Mouse (Mus musculus) limb, embryonic 12.5 days (tissue): ENCODE results near the gene Neu1. TPM values are rescaled to one million over a fixed set of nuclear protein-coding genes. Genes with fewer than 3 reads are reported as not detected.

Experiments
- ATAC-seq: fragments of 200-750 bp; cut with Nextera tagmentation; 2 replicates; pipeline ENCODE4 v1.8.0; 2017; ENCODE audit warnings: low read depth, moderate TSS enrichment; ENCODE audit not compliant: insufficient number of reproducible peaks, insufficient read depth, low FRiP score, low TSS enrichment
- H3K27ac ChIP-seq: fragments of 300-500 bp; sonication (generic); 2 replicates; pipeline ENCODE4 v1.5.1; 2016; ENCODE audit warnings: mild to moderate bottlenecking, moderate library complexity
- H3K27me3 ChIP-seq: fragments of 300-500 bp; sonication (generic); 2 replicates; pipeline ENCODE4 v1.6.1; 2016; ENCODE audit warnings: mild to moderate bottlenecking, moderate library complexity
- H3K36me3 ChIP-seq: fragments of 300-500 bp; sonication (generic); 2 replicates; pipeline ENCODE4 v1.6.1; 2016; ENCODE audit warnings: mild to moderate bottlenecking, moderate library complexity
- H3K4me1 ChIP-seq: fragments of 300-500 bp; sonication (generic); replicated peaks from 2 replicates; pipeline ENCODE4 v1.6.1; 2016
- H3K4me2 ChIP-seq: fragments of 300-500 bp; sonication (generic); 2 replicates; pipeline ENCODE4 v1.6.1; 2016; ENCODE audit warnings: mild to moderate bottlenecking, moderate library complexity
- H3K4me3 ChIP-seq: fragments of 300-500 bp; sonication (generic); replicated peaks from 2 replicates; pipeline ENCODE4 v1.5.1; 2016; ENCODE audit warnings: mild to moderate bottlenecking
- H3K9ac ChIP-seq: fragments of 300-500 bp; sonication (generic); replicated peaks from 2 replicates; pipeline ENCODE4 v1.6.1; 2016; ENCODE audit warnings: mild to moderate bottlenecking, moderate library complexity
- H3K9me3 ChIP-seq: fragments of 300-500 bp; sonication (generic); 2 replicates; pipeline ENCODE4 v1.6.1; 2016; ENCODE audit warnings: mild to moderate bottlenecking, moderate library complexity
- WGBS: fragments of 180-500 bp; shearing (Covaris S2); methylation state at CpG from one replicate; pipeline ENCODE4 v1.1.7; 2016; 5-methylcytosine and 5-hydroxymethylcytosine counted together
- polyA plus RNA-seq: library from polyadenylated mRNA; unstranded; fragments of >200 nt; fragmentation: Nextera tagmentation; extraction: Ambion mirVana; gene quantifications from 2 replicates; pipeline ENCODE4 v1.2.1, GENCODE M21; 2016

Gene Neu1
- polyA plus RNA-seq, 1 experiment from 2014 or later, result 18.9 TPM

DNA sequence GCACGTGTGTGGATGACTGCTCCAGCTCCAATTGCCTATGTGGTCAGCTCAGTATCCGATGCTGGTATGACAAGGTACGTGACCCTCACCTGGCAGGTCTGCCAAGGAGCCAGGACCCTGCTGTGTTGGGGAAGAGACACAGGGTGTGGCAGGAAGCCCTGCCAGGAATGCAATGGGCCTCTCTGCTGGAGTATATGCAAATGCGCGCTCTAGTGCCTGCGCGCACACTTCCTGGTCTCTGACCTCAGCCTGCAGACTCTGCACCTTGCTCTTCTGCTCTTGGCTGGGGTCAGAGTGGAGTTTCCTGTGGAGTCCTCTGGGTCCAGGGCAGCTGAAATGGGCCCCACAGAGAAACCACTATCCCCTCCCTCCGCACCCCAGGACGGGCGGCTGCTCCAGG is 20.1 kb upstream of the Neu1 start:
- H3K27ac ChIP-seq, result no peak overlapping the region
- no peak overlapping the region for H3K9ac ChIP-seq
- WGBS, result 86% methylated on average over 10 of the region's 10 CpGs
- no peaks in the 10 kb centered on the region for H3K27me3 ChIP-seq
- peaks cover 9% of the 10 kb centered on the region; the same call in 1 of the 2 replicates for H3K4me1 ChIP-seq
- no peak for ATAC-seq
- H3K9me3 ChIP-seq, result no peaks in the 10 kb centered on the region
- peaks cover 81% of the 10 kb centered on the region for H3K36me3 ChIP-seq
- no peak overlapping the region for H3K4me3 ChIP-seq
- H3K4me2 ChIP-seq, result no peak overlapping the region

- ATAC-seq, result peak; percentile 31; the same call in 1 of the 2 replicates
- no peak overlapping the region for H3K9ac ChIP-seq
- no peak overlapping the region for H3K4me2 ChIP-seq
- no peaks in the 10 kb centered on the region for H3K27me3 ChIP-seq
- no peaks in the 10 kb centered on the region for H3K9me3 ChIP-seq
- H3K4me3 ChIP-seq, result no peak overlapping the region
- no peak overlapping the region for H3K27ac ChIP-seq
- 49% methylated on average over 5 of the region's 5 CpGs for WGBS
- H3K4me1 ChIP-seq, result peaks cover 9% of the 10 kb centered on the region; the same call in 1 of the 2 replicates
- H3K36me3 ChIP-seq, result peaks cover 71% of the 10 kb centered on the region
Observed at GRCm38 (mm10) chr17:34911945-34912351, 19.1 kb upstream of the Neu1 start.

DNA sequence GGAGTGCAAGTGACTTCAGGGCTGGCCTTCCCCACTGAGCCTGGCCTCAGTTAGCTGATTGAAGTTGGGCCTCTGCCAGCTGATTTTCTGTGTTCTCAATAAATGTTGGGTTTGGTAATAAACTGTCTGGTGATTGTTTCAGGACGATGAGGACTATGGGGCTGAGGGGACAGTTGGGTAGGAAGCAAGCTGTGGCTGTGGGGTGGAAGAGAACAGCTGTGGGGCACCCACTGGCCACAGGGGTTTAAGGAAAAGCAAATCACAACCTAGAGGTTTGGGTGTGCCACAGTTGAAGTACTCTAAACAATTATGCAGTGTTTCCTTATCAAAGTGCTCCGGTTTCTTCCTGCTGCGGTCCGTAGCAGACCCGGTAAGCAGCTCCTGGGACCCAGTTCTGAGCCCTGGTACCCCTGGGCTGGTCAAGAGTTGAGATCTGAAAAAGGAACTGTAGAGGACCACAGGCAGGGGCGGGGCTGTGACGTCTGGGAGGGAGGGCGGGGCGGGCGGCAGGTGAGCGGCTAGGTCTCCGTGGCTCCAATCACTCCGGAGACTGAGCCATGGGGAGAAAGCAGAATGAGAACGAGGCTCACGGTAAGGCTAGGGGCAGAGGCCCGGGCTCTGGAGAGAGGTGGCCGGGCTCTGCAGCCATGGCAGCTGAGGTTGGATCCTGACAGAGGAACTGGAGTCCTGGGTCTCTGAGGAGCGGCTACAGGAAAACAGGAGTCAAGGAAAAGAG is 17.0 kb upstream of the Neu1 start, which contains the start of gene Slc44a4:
Gene Slc44a4, plus strand, starts transcription at position 537 of the 736 bp plus-strand sequence.
- Histone ChIP-seq H3K9ac (peak within 1 kb of the TSS; percentile 27; the same call in 1 of the 2 replicates), H3K9me3 (no peaks in the 10 kb centered on the region), H3K4me2 (0 out of 2 replicates have a peak within 1 kb of the TSS, but pooled peaks have one; percentile 17), H3K27me3 (no peaks in the 10 kb centered on the region), H3K36me3 (peaks cover 50% of the 10 kb centered on the region), H3K4me3 (no peak within 1 kb of the TSS), H3K4me1 (peaks cover 9% of the 10 kb centered on the region; the same call in 1 of the 2 replicates), H3K27ac (no peak within 1 kb of the TSS; the same call in 1 of the 2 replicates)
- no peak for ATAC-seq
- 37% methylated on average over 18 of the region's 18 CpGs for WGBS

DNA sequence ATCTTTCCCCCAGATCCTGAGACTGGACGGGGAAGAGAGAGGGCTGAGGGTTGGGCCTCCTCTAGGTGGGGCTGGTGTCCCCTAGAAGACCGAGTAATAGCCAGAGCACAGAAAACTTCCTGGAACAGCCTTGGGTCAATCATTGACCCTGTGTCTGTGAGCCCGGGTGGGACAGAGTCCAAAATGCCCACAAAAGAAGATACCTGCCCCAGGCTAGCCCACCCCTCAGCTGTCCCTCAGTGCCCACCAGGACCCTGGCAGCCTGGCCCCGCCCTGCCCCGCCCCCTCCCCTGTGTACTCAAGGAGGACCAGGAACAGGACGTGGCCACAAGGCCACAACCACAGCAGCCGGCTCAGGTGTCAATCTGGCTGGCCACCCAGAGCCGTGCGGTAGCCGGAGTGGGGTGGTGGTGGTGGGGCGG is 15.6 kb upstream of the Neu1 start:
- Histone ChIP-seq H3K4me3 (no peak overlapping the region), H3K9ac (no peak overlapping the region; the same call in 1 of the 2 replicates), H3K4me1 (peaks cover 9% of the 10 kb centered on the region; the same call in 1 of the 2 replicates), H3K27me3 (no peaks in the 10 kb centered on the region), H3K9me3 (no peaks in the 10 kb centered on the region), H3K27ac (peak overlapping the region; percentile 45; the same call in 1 of the 2 replicates), H3K4me2 (0 out of 2 replicates have a peak overlapping the region, but pooled peaks have one; percentile 17), H3K36me3 (peaks cover 37% of the 10 kb centered on the region)
- WGBS, result 14% methylated on average over 11 of the region's 11 CpGs
- 0 out of 2 replicates have a peak, but pooled peaks have one; percentile 11 for ATAC-seq

DNA sequence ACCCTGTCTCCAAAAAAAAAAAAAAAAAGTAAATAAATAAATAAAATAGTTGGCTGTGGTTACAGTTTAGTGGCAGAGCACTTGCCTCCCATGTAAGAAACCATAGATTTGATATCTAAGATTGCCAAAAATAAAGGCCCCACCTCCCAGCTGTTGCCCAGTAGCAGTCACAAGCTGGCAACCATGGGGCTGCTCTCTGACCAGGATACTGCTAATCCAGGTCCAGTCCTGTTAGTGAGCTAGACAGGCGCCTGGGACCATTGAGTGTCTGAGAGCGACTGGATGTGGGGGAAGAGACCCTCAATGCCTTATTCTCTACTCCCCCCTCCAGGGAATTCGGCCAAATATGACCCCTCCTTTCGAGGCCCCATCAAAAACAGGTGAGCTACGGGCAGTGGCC is 14.7 kb upstream of the Neu1 start:
- Histone ChIP-seq H3K4me2 (no peak overlapping the region), H3K27me3 (no peaks in the 10 kb centered on the region), H3K9ac (no peak overlapping the region), H3K27ac (no peak overlapping the region), H3K4me1 (peaks cover 9% of the 10 kb centered on the region; the same call in 1 of the 2 replicates), H3K4me3 (no peak overlapping the region), H3K9me3 (no peaks in the 10 kb centered on the region), H3K36me3 (peaks cover 28% of the 10 kb centered on the region)
- WGBS, result 82% methylated on average over 5 of the region's 5 CpGs
- no peak for ATAC-seq

DNA sequence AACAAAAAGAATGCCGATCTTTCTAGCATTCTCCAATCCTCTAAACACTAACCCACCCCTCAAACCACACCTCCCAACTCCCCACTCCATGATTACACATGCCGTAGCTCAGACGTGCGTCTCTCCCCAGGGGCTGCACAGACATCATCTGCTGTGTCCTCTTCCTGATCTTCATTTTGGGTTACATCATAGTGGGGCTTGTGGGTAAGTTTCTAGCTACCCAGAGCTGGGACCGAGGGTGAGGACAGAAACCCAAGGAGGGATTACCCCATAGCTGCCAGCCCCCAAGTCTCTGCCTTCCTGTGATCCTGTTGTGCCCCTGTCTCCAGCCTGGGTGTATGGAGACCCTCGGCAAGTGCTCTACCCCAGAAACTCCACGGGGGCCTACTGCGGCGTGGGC is 13.9 kb upstream of the Neu1 start:
- peaks cover 9% of the 10 kb centered on the region; the same call in 1 of the 2 replicates for H3K4me1 ChIP-seq
- WGBS, result 80% methylated on average over 9 of the region's 9 CpGs
- no peaks in the 10 kb centered on the region for H3K9me3 ChIP-seq
- no peak overlapping the region for H3K9ac ChIP-seq
- no peak overlapping the region for H3K4me2 ChIP-seq
- no peaks in the 10 kb centered on the region for H3K27me3 ChIP-seq
- no peak overlapping the region for H3K4me3 ChIP-seq
- no peak overlapping the region for H3K27ac ChIP-seq
- H3K36me3 ChIP-seq, result peaks cover 19% of the 10 kb centered on the region
- no peak for ATAC-seq

GRCm38 (mm10) chr17:34922939-34923338 is 8.1 kb upstream of the Neu1 start:
- no peak overlapping the region for H3K4me3 ChIP-seq
- no peak overlapping the region for H3K4me2 ChIP-seq
- H3K36me3 ChIP-seq, result no peaks in the 10 kb centered on the region
- H3K9ac ChIP-seq, result no peak overlapping the region
- no peaks in the 10 kb centered on the region for H3K9me3 ChIP-seq
- no peak for ATAC-seq
- no peaks in the 10 kb centered on the region for H3K4me1 ChIP-seq
- H3K27ac ChIP-seq, result no peak overlapping the region
- 55% methylated on average over 6 of the region's 6 CpGs for WGBS
- no peaks in the 10 kb centered on the region for H3K27me3 ChIP-seq

- no peaks in the 10 kb centered on the region for H3K9me3 ChIP-seq
- no peak overlapping the region for H3K9ac ChIP-seq
- WGBS, result 74% methylated on average over 5 of the region's 5 CpGs
- H3K4me1 ChIP-seq, result no peaks in the 10 kb centered on the region
- no peaks in the 10 kb centered on the region for H3K27me3 ChIP-seq
- no peak overlapping the region for H3K27ac ChIP-seq
- H3K4me3 ChIP-seq, result no peak overlapping the region
- ATAC-seq, result no peak
- H3K4me2 ChIP-seq, result no peak overlapping the region
- H3K36me3 ChIP-seq, result no peaks in the 10 kb centered on the region
Observed at GRCm38 (mm10) chr17:34924258-34924657, 6.8 kb upstream of the Neu1 start.

GRCm38 (mm10) chr17:34927306-34928019 is 3.6 kb upstream of the Neu1 start:
- Histone ChIP-seq H3K27ac (no peak overlapping the region), H3K36me3 (no peaks in the 10 kb centered on the region), H3K27me3 (no peaks in the 10 kb centered on the region), H3K9me3 (no peaks in the 10 kb centered on the region), H3K9ac (no peak overlapping the region), H3K4me1 (peaks cover 8% of the 10 kb centered on the region), H3K4me3 (no peak overlapping the region), H3K4me2 (no peak overlapping the region)
- ATAC-seq, result no peak
- WGBS, result 88% methylated on average over 18 of the region's 18 CpGs

GRCm38 (mm10) chr17:34928841-34929240 is 2.2 kb upstream of the Neu1 start:
- Histone ChIP-seq H3K4me1 (peaks cover 8% of the 10 kb centered on the region), H3K4me3 (no peak overlapping the region), H3K9ac (no peak overlapping the region), H3K27me3 (no peaks in the 10 kb centered on the region), H3K4me2 (no peak overlapping the region), H3K27ac (no peak overlapping the region), H3K9me3 (no peaks in the 10 kb centered on the region), H3K36me3 (peaks cover 4% of the 10 kb centered on the region; the same call in 1 of the 2 replicates)
- no peak for ATAC-seq
- 68% methylated on average over 4 of the region's 4 CpGs for WGBS

- Histone ChIP-seq H3K9me3 (no peaks in the 10 kb centered on the region), H3K4me1 (peaks cover 8% of the 10 kb centered on the region), H3K9ac (peak overlapping the region; percentile 75), H3K4me3 (peak overlapping the region; percentile 71), H3K4me2 (peak overlapping the region; percentile 98), H3K27ac (no peak overlapping the region), H3K27me3 (no peaks in the 10 kb centered on the region), H3K36me3 (peaks cover 23% of the 10 kb centered on the region)
- WGBS, result 11% methylated on average over 14 of the region's 14 CpGs
- no peak for ATAC-seq
Observed at GRCm38 (mm10) chr17:34931735-34932098, 664 bp downstream of the Neu1 start.
